Mouse (Mus musculus) ES-E14 (cell line): ENCODE measurements at regions not wholly inside any gene's neighbourhood (a gene's known extent, or its start where the extent isn't known, plus 50 kb on each side); places are given as distances from the start of the nearest gene placed in this dataset.

Experiments
- DNase-seq: peaks from one replicate; pipeline ENCODE4 v3.0.0-alpha.2; 2013; ENCODE audit warnings: low read depth, low spot score
- H3K27ac ChIP-seq: 2 replicates; pipeline ENCODE4 v1.5.1; 2012; ENCODE audit warnings: low read depth, mild to moderate bottlenecking, low read length, moderate library complexity, mixed read lengths; ENCODE audit not compliant: poor library complexity, insufficient read depth, severe bottlenecking
- H3K36me3 ChIP-seq: 2 replicates; pipeline ENCODE4 v1.6.1; 2012; ENCODE audit warnings: mild to moderate bottlenecking, low read length, moderate library complexity, mixed read lengths; ENCODE audit not compliant: control insufficient read depth, poor library complexity, insufficient read depth, severe bottlenecking
- H3K4me1 ChIP-seq, 2 experiments: fragments of 150-350 bp in 1 of 2; sonication (generic) in 1 of 2; 2 replicates each; pipeline ENCODE4 v1.6.1; 2012; ENCODE audit warnings: low read length in 2 of 2, mild to moderate bottlenecking in 1 of 2, mixed read lengths in 1 of 2; ENCODE audit not compliant: control insufficient read depth in 2 of 2, insufficient read depth in 2 of 2, poor library complexity in 1 of 2
- H3K4me3 ChIP-seq, 2 experiments: fragments of 150-350 bp in 1 of 2; sonication (generic) in 1 of 2; 2 replicates each; pipeline ENCODE4 v1.5.1; 2012; ENCODE audit warnings: low read length in 2 of 2, low read depth in 1 of 2, mild to moderate bottlenecking in 1 of 2, mixed read lengths in 1 of 2; ENCODE audit not compliant: insufficient read depth in 1 of 2, poor library complexity in 1 of 2, severe bottlenecking in 1 of 2
- H3K9ac ChIP-seq: 2 replicates; pipeline ENCODE4 v1.6.1; 2012; ENCODE audit warnings: low read depth, mild to moderate bottlenecking, low read length, mixed read lengths; ENCODE audit not compliant: poor library complexity, insufficient read depth, severe bottlenecking
- H3K9me3 ChIP-seq: fragments of 150-350 bp; sonication (generic); 2 replicates; pipeline ENCODE4 v1.6.1; 2012; ENCODE audit warnings: low read depth, mild to moderate bottlenecking, low read length; ENCODE audit not compliant: control insufficient read depth, insufficient read depth
- CHD2 ChIP-seq: IDR thresholded peaks from 2 replicates; pipeline ENCODE4 v1.6.1; 2014; ENCODE audit warnings: mild to moderate bottlenecking, low read depth, low read length, inconsistent platforms
- HCFC1 ChIP-seq: IDR thresholded peaks from 2 replicates; pipeline ENCODE4 v1.6.1; 2012; ENCODE audit warnings: low read length, inconsistent platforms, borderline replicate concordance; ENCODE audit not compliant: insufficient read depth
- MAFK ChIP-seq: IDR thresholded peaks from 2 replicates; pipeline ENCODE4 v1.6.1; 2014; ENCODE audit warnings: mild to moderate bottlenecking, low read depth, low read length, inconsistent platforms; ENCODE audit not compliant: insufficient read depth
- ZC3H11A ChIP-seq: IDR thresholded peaks from 2 replicates; pipeline ENCODE4 v1.6.1; 2012; ENCODE audit warnings: low read depth, mild to moderate bottlenecking, inconsistent platforms, low read length, borderline replicate concordance
- ZNF384 ChIP-seq: IDR thresholded peaks from 2 replicates; pipeline ENCODE4 v1.6.1; 2012; ENCODE audit warnings: low read depth, low read length, inconsistent platforms
- in situ Hi-C, 2 experiments: fragments of 600-800 bp; cut with MboI; formaldehyde crosslinking; loops; one replicate each; pipeline ENCODE4 v1.15.1; 2025; ENCODE audit warnings: low sequenced_read_pairs in 2 of 2, inconsistent platforms in 1 of 2; ENCODE audit not compliant: unreplicated experiment in 2 of 2

GRCm38 (mm10) chr16:21274012-21274528, 69.5 kb downstream of the Ephb3 start:
- Histone ChIP-seq H3K4me1 (peaks cover 0 to 4% of the 10 kb centered on the region in 2 experiments; a peak in 2 of 4 replicates), H3K4me3 (no peak overlapping the region)
- no peak for DNase-seq

GRCm38 (mm10) chr16:21277789-21278342, 73.3 kb downstream of the Ephb3 start:
- H3K4me1 ChIP-seq, result peaks cover 0 to 2% of the 10 kb centered on the region in 2 experiments; a peak in 1 of 4 replicates
- no peaks in the 10 kb centered on the region for H3K36me3 ChIP-seq
- H3K9ac ChIP-seq, result no peak overlapping the region
- H3K9me3 ChIP-seq, result no peaks in the 10 kb centered on the region
- DNase-seq, result no peak
- no peak overlapping the region for H3K27ac ChIP-seq
- no peak overlapping the region for H3K4me3 ChIP-seq
- in situ Hi-C loops, result no loop called here
- TF ChIP-seq ZNF384 (no peak), HCFC1 (no peak), MAFK (no peak), ZC3H11A (no peak), CHD2 (no peak)

More at GRCm38 (mm10) chr16:21274012-21274528, 69.5 kb downstream of the Ephb3 start:
- in situ Hi-C loops, result no loop called here
- Histone ChIP-seq H3K9me3 (no peaks in the 10 kb centered on the region), H3K9ac (no peak overlapping the region), H3K36me3 (no peaks in the 10 kb centered on the region), H3K27ac (no peak overlapping the region)
- no peak for TF ChIP-seq ZNF384
- TF ChIP-seq ZC3H11A, result no peak
- no peak for TF ChIP-seq MAFK
- no peak for TF ChIP-seq HCFC1
- no peak for TF ChIP-seq CHD2

- H3K9me3 ChIP-seq, result no peaks in the 10 kb centered on the region
- in situ Hi-C loops, result no loop called here
- H3K9ac ChIP-seq, result no peak overlapping the region
- no peak overlapping the region for H3K4me3 ChIP-seq
- no peaks in the 10 kb centered on the region for H3K36me3 ChIP-seq
- H3K27ac ChIP-seq, result no peak overlapping the region
- TF ChIP-seq CHD2, result no peak
- 0 out of 2 replicates have a peak, but pooled peaks have one; percentile 1 for TF ChIP-seq ZC3H11A
- H3K4me1 ChIP-seq, result peaks cover 0 to 2% of the 10 kb centered on the region in 2 experiments; a peak in 1 of 4 replicates
- no peak for DNase-seq
These were observed 73.8 kb downstream of the Ephb3 start for GRCm38 (mm10) chr16:21278387-21278786.

GRCm38 (mm10) chr16:21280200-21280627, 75.7 kb downstream of the Ephb3 start:
- no peaks in the 10 kb centered on the region for H3K36me3 ChIP-seq
- H3K4me3 ChIP-seq, result no peak overlapping the region

More at GRCm38 (mm10) chr16:21280200-21280627, 75.7 kb downstream of the Ephb3 start:
- H3K4me1 ChIP-seq, result no peaks in the 10 kb centered on the region
- no peak for TF ChIP-seq HCFC1
- TF ChIP-seq ZC3H11A, result no peak
- no peak for TF ChIP-seq CHD2
- no peak for TF ChIP-seq ZNF384
- TF ChIP-seq MAFK, result no peak
- H3K9me3 ChIP-seq, result no peaks in the 10 kb centered on the region
- no peak overlapping the region for H3K9ac ChIP-seq
- no peak overlapping the region for H3K27ac ChIP-seq
- DNase-seq, result no peak
- in situ Hi-C loops, result no loop called here
